ENCODE assay signal across 9 mouse cellular contexts in the genomic region with DNA sequence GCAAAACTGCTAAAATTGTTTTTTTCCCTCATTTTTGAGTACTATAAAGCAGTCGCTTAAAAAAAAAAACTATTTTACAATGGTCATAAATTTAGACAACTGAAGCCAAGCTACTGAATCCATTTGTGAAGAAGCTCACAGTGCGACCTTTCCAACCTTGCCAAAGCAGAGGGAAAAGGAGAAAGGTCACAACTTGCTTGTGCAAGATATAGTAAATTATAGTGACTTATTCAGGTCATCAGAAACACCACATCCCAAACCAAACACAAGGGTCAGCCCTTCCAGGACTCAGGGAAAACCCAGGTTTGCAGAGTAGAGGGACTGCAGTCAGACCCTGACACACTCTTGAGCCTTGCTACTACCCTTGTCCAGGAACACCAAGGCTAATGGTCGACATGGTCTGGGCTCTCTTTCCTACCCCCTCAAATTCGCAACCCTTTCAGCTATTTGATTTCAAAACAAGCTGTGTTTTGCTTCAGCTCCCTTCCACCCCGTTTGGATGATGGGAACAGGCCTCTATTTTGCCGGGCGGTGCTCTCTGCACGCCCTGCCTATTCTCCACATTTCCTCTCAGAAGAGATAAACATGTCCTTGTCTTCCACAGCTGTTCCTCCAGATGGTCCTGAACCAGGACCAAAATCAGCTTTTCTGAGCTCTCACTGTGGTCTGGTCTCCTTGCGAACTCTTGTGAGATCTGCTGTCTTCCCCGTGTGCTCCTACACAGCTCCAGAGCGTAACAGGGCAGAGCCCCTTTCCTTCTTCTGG.
DNase-seq lines count a peak whose midpoint lies in the region; ATAC-seq lines count a peak whose summit lies in the region.
"Had no signal": no experiment of that assay in that cellular context is flagged by ENCODE, and none has a peak within 500 bp of the region (broad histone marks: within the 10 kb centered on the region; RNA-seq: fewer than 3 reads in every experiment).

No protein-coding gene starts in this region.

- H3K4me1 ChIP-seq in stomach, embryonic 16.5 days (ENCODE audit: control insufficient read depth, insufficient read depth, low read length) = peaks cover 4% of the 10 kb centered on the region; the same call in 1 of the 2 replicates

- no peak overlapping the region for H3K4me2 ChIP-seq in stomach, embryonic 16.5 days (ENCODE audit: low read depth, low read length)
- H3K4me2 ChIP-seq: midbrain, embryonic 12.5 days had no signal

- H3K27ac ChIP-seq in stomach, embryonic 16.5 days (ENCODE audit: low read length) = peak overlapping the region; percentile 68
- H3K27ac ChIP-seq: midbrain, embryonic 12.5 days had no signal

- intact Hi-C loops in left cerebral cortex, postnatal 36 days (cut with DNase I) = no loop called here

- no peak overlapping the region for H3K4me3 ChIP-seq in stomach, embryonic 16.5 days (replicated peaks; ENCODE audit: low read length)
- H3K4me3 ChIP-seq: midbrain, embryonic 12.5 days had no signal

- ATAC-seq in stomach, embryonic 16.5 days (ENCODE audit: insufficient read depth, low FRiP score) = peak; percentile 71
- no peak for ATAC-seq in erythroid progenitor cell, adult 5-6 weeks (replicated peaks; ENCODE audit: low FRiP score, poor library complexity, severe bottlenecking)

- H3K36me3 ChIP-seq in stomach, embryonic 16.5 days (ENCODE audit: control insufficient read depth, insufficient read depth, low read length) = no peaks in the 10 kb centered on the region
- H3K36me3 ChIP-seq: midbrain, embryonic 12.5 days had no signal

- WGBS in stomach, embryonic 16.5 days = 41% methylated on average over 11 of the region's 11 CpGs

- no peak overlapping the region for H3K9ac ChIP-seq in stomach, embryonic 16.5 days (ENCODE audit: low read length)
- H3K9ac ChIP-seq: midbrain, embryonic 12.5 days had no signal

- no peaks in the 10 kb centered on the region for H3K9me3 ChIP-seq in stomach, embryonic 16.5 days (replicated peaks; ENCODE audit: control insufficient read depth, low read length)
- H3K9me3 ChIP-seq: midbrain, embryonic 12.5 days had no signal

- no peaks in the 10 kb centered on the region for H3K27me3 ChIP-seq in stomach, embryonic 16.5 days (ENCODE audit: control insufficient read depth, insufficient read depth, low read length)
- H3K27me3 ChIP-seq: midbrain, embryonic 12.5 days had no signal

- DNase-seq in cerebellum, postnatal 10 days = peak; percentile 47 to 57
- DNase-seq in cerebellum, adult 11-12 months = no peak
- DNase-seq in embryo, embryonic 11 days = peak; percentile 13
- peak; percentile 53 for DNase-seq in kidney, adult 9 months
- DNase-seq in left cerebral cortex, postnatal 36 days (ENCODE audit: low spot score in 2 of 2) = peak; percentile 32 to 43
- no peak for DNase-seq in urinary bladder, postnatal 10 days (ENCODE audit: low spot score)

Comparison
In these comparisons a context has a peak if more than half of its experiments do, and no peak if none do; other contexts are left out.
1. DNase-seq: peak in cerebellum, postnatal 10 days (2 of 2), embryo, embryonic 11 days (single experiment), kidney, adult 9 months (single experiment) and left cerebral cortex, postnatal 36 days (2 of 2); none in cerebellum, adult 11-12 months (single experiment) and urinary bladder, postnatal 10 days (single experiment).